In genomic region chr16:91372577-91373472, GRCm38 (mm10) we compare ENCODE assay signal across 1 mouse cellular context.
TF ChIP-seq lines count a peak whose summit lies in the region.

Gene Ifnar2, plus strand, starts transcription at chr16:91372783.

TF ChIP-seq in CH12.LX, 34 proteins besides CTCF, POLR2A, EP300 and RAD21 (continued from another document):
- TF ChIP-seq ZKSCAN1 (IDR thresholded peaks at IDR 0.05; ENCODE audit: borderline replicate concordance, low read depth, low read length) = no peak
- TF ChIP-seq ZMIZ1 (IDR thresholded peaks at IDR 0.05; ENCODE audit: low read depth, low read length) = peak; percentile 42; the same call in 1 of the 2 replicates
- peak; percentile 20; the same call in 1 of the 2 replicates for TF ChIP-seq UBTF (IDR thresholded peaks at IDR 0.05; ENCODE audit: low read depth, low read length)
- TF ChIP-seq SIN3A (IDR thresholded peaks at IDR 0.05; ENCODE audit: low read length) = peak; percentile 55; the same call in 1 of the 2 replicates
- peak; percentile 71 for TF ChIP-seq ELF1 (IDR thresholded peaks at IDR 0.05; ENCODE audit: low read depth, low read length)
- TF ChIP-seq CHD1 (IDR thresholded peaks at IDR 0.05; ENCODE audit: low read depth, low read length) = no peak
- no peak for TF ChIP-seq USF2 (conservative IDR thresholded peaks at IDR 0.05; ENCODE audit: low read depth, low read length)
- TF ChIP-seq MAFK (IDR thresholded peaks at IDR 0.05; ENCODE audit: insufficient replicate concordance, low read length) = no peak
- no peak for TF ChIP-seq USF1 (IDR thresholded peaks at IDR 0.05; ENCODE audit: low read depth, low read length)
- no peak for TF ChIP-seq E2F4 (IDR thresholded peaks at IDR 0.05; ENCODE audit: insufficient replicate concordance, low read depth, low read length)
- TF ChIP-seq MXI1 (IDR thresholded peaks at IDR 0.05; ENCODE audit: low read depth, low read length) = peak; percentile 74
- TF ChIP-seq TCF12 (IDR thresholded peaks at IDR 0.05; ENCODE audit: low read depth, low read length) = peak; percentile 30
- TF ChIP-seq MAX (IDR thresholded peaks at IDR 0.05; ENCODE audit: low read length) = peak; percentile 52; the same call in 1 of the 2 replicates
- peak; percentile 69 for TF ChIP-seq NELFE (IDR thresholded peaks at IDR 0.05; ENCODE audit: low read depth, low read length)
- no peak for TF ChIP-seq ZC3H11A (IDR thresholded peaks at IDR 0.05; ENCODE audit: low read depth, low read length)
- no peak for TF ChIP-seq RCOR1 (conservative IDR thresholded peaks at IDR 0.05; ENCODE audit: low read depth, low read length)
- TF ChIP-seq SMC3 (IDR thresholded peaks at IDR 0.05; ENCODE audit: low read depth, low read length) = peak; percentile 16; the same call in 1 of the 2 replicates
- no peak for TF ChIP-seq JUN (IDR thresholded peaks at IDR 0.05; ENCODE audit: insufficient read depth, low read depth, low read length)
